Mouse (Mus musculus) heart, embryonic 15.5 days (tissue): ENCODE results near the gene Fgg. TPM values are rescaled to one million over a fixed set of nuclear protein-coding genes. Genes with fewer than 3 reads are reported as not detected.

ENCODE experiments used
- ATAC-seq: fragments of 200-750 bp; cut with Nextera tagmentation; replicated peaks from 2 replicates; pipeline ENCODE4 v1.8.0; 2017; ENCODE audit warnings: low read depth, moderate TSS enrichment; ENCODE audit not compliant: insufficient number of reproducible peaks, insufficient read depth, low FRiP score
- H3K27ac ChIP-seq: fragments of 300-500 bp; sonication (generic); 2 replicates; pipeline ENCODE4 v1.5.1; 2015; ENCODE audit warnings: mild to moderate bottlenecking, inconsistent platforms
- H3K27me3 ChIP-seq: fragments of 300-500 bp; sonication (generic); 2 replicates; pipeline ENCODE4 v1.6.1; 2015; ENCODE audit warnings: inconsistent platforms
- H3K36me3 ChIP-seq: fragments of 300-500 bp; sonication (generic); 2 replicates; pipeline ENCODE4 v1.6.1; 2015; ENCODE audit warnings: mild to moderate bottlenecking, inconsistent platforms
- H3K4me1 ChIP-seq: fragments of 300-500 bp; sonication (generic); replicated peaks from 2 replicates; pipeline ENCODE4 v1.6.1; 2015; ENCODE audit warnings: inconsistent platforms
- H3K4me2 ChIP-seq: fragments of 300-500 bp; sonication (generic); 2 replicates; pipeline ENCODE4 v1.6.1; 2015; ENCODE audit warnings: inconsistent platforms, mild to moderate bottlenecking, moderate library complexity
- H3K4me3 ChIP-seq: fragments of 300-500 bp; sonication (generic); 2 replicates; pipeline ENCODE4 v1.5.1; 2015; ENCODE audit warnings: mild to moderate bottlenecking, inconsistent platforms
- H3K9ac ChIP-seq: fragments of 300-500 bp; sonication (generic); 2 replicates; pipeline ENCODE4 v1.6.1; 2015; ENCODE audit warnings: mild to moderate bottlenecking, inconsistent platforms
- H3K9me3 ChIP-seq: fragments of 300-500 bp; sonication (generic); replicated peaks from 2 replicates; pipeline ENCODE4 v1.6.1; 2016; ENCODE audit warnings: inconsistent platforms
- WGBS: fragments of 180-500 bp; shearing (Covaris S2); methylation state at CpG from one replicate; pipeline ENCODE4 v1.1.7; 2015; ENCODE audit warnings: mixed read lengths; 5-methylcytosine and 5-hydroxymethylcytosine counted together
- polyA plus RNA-seq: library from polyadenylated mRNA; unstranded; fragments of >200 nt; fragmentation: Nextera tagmentation; extraction: Ambion mirVana; gene quantifications from 2 replicates; pipeline ENCODE4 v1.2.1, GENCODE M21; 2015

Fgg gene
- polyA plus RNA-seq, 1 experiment from 2014 or later: 0.88 TPM

GRCm38 (mm10) chr3:83003068-83003467, 4.5 kb upstream of the Fgg start:
- H3K9me3 ChIP-seq: no peaks in the 10 kb centered on the region
- no peak for ATAC-seq
- no peak overlapping the region for H3K27ac ChIP-seq
- H3K9ac ChIP-seq: no peak overlapping the region
- WGBS: 86% methylated on average over 8 of the region's 8 CpGs
- H3K27me3 ChIP-seq: no peaks in the 10 kb centered on the region
- no peaks in the 10 kb centered on the region for H3K4me1 ChIP-seq
- no peak overlapping the region for H3K4me2 ChIP-seq
- no peak overlapping the region for H3K4me3 ChIP-seq
- no peaks in the 10 kb centered on the region for H3K36me3 ChIP-seq

GRCm38 (mm10) chr3:83004801-83005200, 2.7 kb upstream of the Fgg start:
- Histone ChIP-seq H3K36me3 (no peaks in the 10 kb centered on the region), H3K4me1 (no peaks in the 10 kb centered on the region), H3K27ac (no peak overlapping the region), H3K9ac (no peak overlapping the region), H3K4me3 (no peak overlapping the region), H3K27me3 (no peaks in the 10 kb centered on the region), H3K9me3 (no peaks in the 10 kb centered on the region), H3K4me2 (no peak overlapping the region)
- WGBS: 82% methylated on average over 7 of the region's 7 CpGs
- ATAC-seq: no peak

GRCm38 (mm10) chr3:83010291-83010690, 2.8 kb downstream of the Fgg start:
- H3K9me3 ChIP-seq: no peaks in the 10 kb centered on the region
- no peak overlapping the region for H3K4me3 ChIP-seq
- H3K27ac ChIP-seq: no peak overlapping the region
- no peaks in the 10 kb centered on the region for H3K36me3 ChIP-seq
- no peak overlapping the region for H3K4me2 ChIP-seq
- H3K27me3 ChIP-seq: no peaks in the 10 kb centered on the region
- WGBS: 69% methylated on average over 11 of the region's 11 CpGs
- ATAC-seq: no peak
- H3K9ac ChIP-seq: no peak overlapping the region
- H3K4me1 ChIP-seq: no peaks in the 10 kb centered on the region

GRCm38 (mm10) chr3:83011136-83011535, 3.6 kb downstream of the Fgg start:
- 78% methylated on average over 4 of the region's 4 CpGs for WGBS
- Histone ChIP-seq H3K4me1 (no peaks in the 10 kb centered on the region), H3K27ac (no peak overlapping the region), H3K4me3 (no peak overlapping the region), H3K4me2 (no peak overlapping the region), H3K9ac (no peak overlapping the region), H3K27me3 (no peaks in the 10 kb centered on the region), H3K9me3 (no peaks in the 10 kb centered on the region), H3K36me3 (no peaks in the 10 kb centered on the region)
- ATAC-seq: no peak

GRCm38 (mm10) chr3:83011565-83011964, 4.0 kb downstream of the Fgg start:
- Histone ChIP-seq H3K4me3 (no peak overlapping the region), H3K27me3 (no peaks in the 10 kb centered on the region), H3K4me1 (no peaks in the 10 kb centered on the region), H3K9me3 (no peaks in the 10 kb centered on the region), H3K36me3 (no peaks in the 10 kb centered on the region), H3K27ac (no peak overlapping the region), H3K4me2 (no peak overlapping the region), H3K9ac (no peak overlapping the region)
- WGBS: 79% methylated on average over 4 of the region's 4 CpGs
- no peak for ATAC-seq

- H3K27ac ChIP-seq: no peak overlapping the region
- no peak overlapping the region for H3K4me2 ChIP-seq
- no peak for ATAC-seq
- H3K4me3 ChIP-seq: no peak overlapping the region
- H3K9ac ChIP-seq: no peak overlapping the region
- 84% methylated on average over 19 of the region's 19 CpGs for WGBS
- no peaks in the 10 kb centered on the region for H3K27me3 ChIP-seq
- H3K4me1 ChIP-seq: no peaks in the 10 kb centered on the region
- H3K36me3 ChIP-seq: no peaks in the 10 kb centered on the region
- no peaks in the 10 kb centered on the region for H3K9me3 ChIP-seq
Measured at GRCm38 (mm10) chr3:83012636-83013035, 5.1 kb downstream of the Fgg start.

GRCm38 (mm10) chr3:83013951-83014350, 6.4 kb downstream of the Fgg start:
- Histone ChIP-seq H3K27me3 (no peaks in the 10 kb centered on the region), H3K4me3 (no peak overlapping the region), H3K9ac (no peak overlapping the region), H3K27ac (no peak overlapping the region), H3K4me1 (no peaks in the 10 kb centered on the region), H3K9me3 (no peaks in the 10 kb centered on the region), H3K36me3 (no peaks in the 10 kb centered on the region), H3K4me2 (no peak overlapping the region)
- WGBS: 80% methylated on average over 10 of the region's 10 CpGs
- ATAC-seq: no peak

- Histone ChIP-seq H3K9ac (no peak overlapping the region), H3K4me3 (no peak overlapping the region), H3K36me3 (no peaks in the 10 kb centered on the region), H3K27ac (no peak overlapping the region), H3K4me2 (no peak overlapping the region), H3K4me1 (no peaks in the 10 kb centered on the region), H3K27me3 (no peaks in the 10 kb centered on the region), H3K9me3 (no peaks in the 10 kb centered on the region)
- ATAC-seq: no peak
- 77% methylated on average over 1 of the region's 1 CpGs for WGBS
Measured at GRCm38 (mm10) chr3:83016236-83016635, 8.7 kb downstream of the Fgg start.

- H3K27ac ChIP-seq: no peak overlapping the region
- H3K4me1 ChIP-seq: no peaks in the 10 kb centered on the region
- no peak overlapping the region for H3K9ac ChIP-seq
- ATAC-seq: no peak
- H3K4me3 ChIP-seq: no peak overlapping the region
- no peak overlapping the region for H3K4me2 ChIP-seq
- WGBS: 79% methylated on average over 2 of the region's 2 CpGs
- H3K27me3 ChIP-seq: no peaks in the 10 kb centered on the region
- no peaks in the 10 kb centered on the region for H3K36me3 ChIP-seq
- H3K9me3 ChIP-seq: no peaks in the 10 kb centered on the region
Measured at GRCm38 (mm10) chr3:83020387-83020786, 12.9 kb downstream of the Fgg start.

- no peak overlapping the region for H3K27ac ChIP-seq
- no peaks in the 10 kb centered on the region for H3K36me3 ChIP-seq
- no peak overlapping the region for H3K4me2 ChIP-seq
- H3K9ac ChIP-seq: no peak overlapping the region
- no peaks in the 10 kb centered on the region for H3K27me3 ChIP-seq
- H3K4me3 ChIP-seq: no peak overlapping the region
- H3K4me1 ChIP-seq: no peaks in the 10 kb centered on the region
- H3K9me3 ChIP-seq: no peaks in the 10 kb centered on the region
- no peak for ATAC-seq
- 81% methylated on average over 5 of the region's 5 CpGs for WGBS
Measured at GRCm38 (mm10) chr3:83021176-83021575, 13.7 kb downstream of the Fgg start.

- no peaks in the 10 kb centered on the region for H3K27me3 ChIP-seq
- WGBS: 76% methylated on average over 6 of the region's 6 CpGs
- H3K27ac ChIP-seq: no peak overlapping the region
- H3K4me2 ChIP-seq: no peak overlapping the region
- H3K36me3 ChIP-seq: no peaks in the 10 kb centered on the region
- no peak overlapping the region for H3K4me3 ChIP-seq
- no peak for ATAC-seq
- no peak overlapping the region for H3K9ac ChIP-seq
- no peaks in the 10 kb centered on the region for H3K9me3 ChIP-seq
- H3K4me1 ChIP-seq: no peaks in the 10 kb centered on the region
Measured at GRCm38 (mm10) chr3:83025036-83025435, 17.5 kb downstream of the Fgg start.

- Histone ChIP-seq H3K4me2 (no peak within 1 kb of the TSS), H3K9ac (no peak within 1 kb of the TSS), H3K27me3 (no peaks in the 10 kb centered on the region), H3K36me3 (no peaks in the 10 kb centered on the region), H3K27ac (no peak within 1 kb of the TSS), H3K9me3 (no peaks in the 10 kb centered on the region), H3K4me3 (no peak within 1 kb of the TSS), H3K4me1 (no peaks in the 10 kb centered on the region)
- ATAC-seq: no peak
- 69% methylated on average over 9 of the region's 9 CpGs for WGBS
Measured at GRCm38 (mm10) chr3:83025475-83026301, 18.2 kb downstream of the Fgg start, which contains the start of gene Fga. Gene Fga (plus strand): TSS chr3:83026076.
